Mouse (Mus musculus): ENCODE results near the gene Sbds. TPM values are rescaled to one million over a fixed set of nuclear protein-coding genes. Genes with fewer than 3 reads are reported as not detected.

Gene Sbds
- polyA plus RNA-seq (2012; rRNA removed; ENCODE audit: low replicate concordance): 22.3 and 23.1 TPM in 2 replicates

GRCm38 (mm10) chr5:130255017-130255720 lies at the start of gene Sbds, which contains the start of gene Tyw1:
Gene Sbds, minus strand, starts transcription at chr5:130255530.
Gene Tyw1, plus strand, starts transcription at chr5:130255619.

GRCm38 (mm10) chr5:130216781-130217180 lies 38.5 kb downstream of the Sbds start, which contains the start of gene Tmem248:
Gene Tmem248, plus strand, starts transcription at chr5:130217081.

Other genes starting within 250 kb of the Sbds start
- gene Asl, start 226.3 kb downstream of the Sbds start, polyA plus RNA-seq (2012; rRNA removed; ENCODE audit: low replicate concordance): 22.6 and 31.5 TPM in 2 replicates
- 6.0 and 13.4 TPM in 2 replicates for gene Crcp, start 226.2 kb downstream of the Sbds start, polyA plus RNA-seq (2012; rRNA removed; ENCODE audit: low replicate concordance)
- 19.8 and 27.4 TPM in 2 replicates for gene Tpst1, start 182.2 kb downstream of the Sbds start, polyA plus RNA-seq (2012; rRNA removed; ENCODE audit: low replicate concordance)
- 6.4 and 12.7 TPM in 2 replicates for gene Kctd7, start 110.7 kb downstream of the Sbds start, polyA plus RNA-seq (2012; rRNA removed; ENCODE audit: low replicate concordance)
- 20.7 and 34.6 TPM in 2 replicates for gene Rabgef1, start 83.7 kb downstream of the Sbds start, polyA plus RNA-seq (2012; rRNA removed; ENCODE audit: low replicate concordance)
- 35.4 and 36.4 TPM in 2 replicates for gene Tmem248, start 38.4 kb downstream of the Sbds start, polyA plus RNA-seq (2012; rRNA removed; ENCODE audit: low replicate concordance)
- gene Tyw1, start 89 bp upstream of the Sbds start, polyA plus RNA-seq (2012; rRNA removed; ENCODE audit: low replicate concordance): 8.8 and 10.7 TPM in 2 replicates
- gene Caln1, start 113.9 kb upstream of the Sbds start, polyA plus RNA-seq (2012; rRNA removed; ENCODE audit: low replicate concordance): not detected in 2 replicates
- gene A330070K13Rik, start 129.1 kb upstream of the Sbds start, polyA plus RNA-seq (2012; rRNA removed; ENCODE audit: low replicate concordance): not detected in 2 replicates